Mouse (Mus musculus) olfactory bulb, adult 2 months (tissue): ENCODE data around the gene Hsd17b3.

Experiments used
- CTCF ChIP-seq: fragments of 200-500 bp; IDR thresholded peaks from 2 replicates; pipeline ENCODE4 v1.5.1; 2012; ENCODE audit warnings: low read depth, mild to moderate bottlenecking, low read length, moderate library complexity; ENCODE audit not compliant: insufficient read depth
- POLR2A ChIP-seq: fragments of 200-500 bp; IDR thresholded peaks from 2 replicates; pipeline ENCODE4 v1.6.1; 2012; ENCODE audit warnings: mild to moderate bottlenecking, low read depth, low read length, moderate library complexity; ENCODE audit not compliant: insufficient read depth

- TF ChIP-seq CTCF (no peak), POLR2A (no peak)
Observed at GRCm38 (mm10) chr13:64077591-64077990, 11.4 kb downstream of the Hsd17b3 start.
